Mouse (Mus musculus) layer of hippocampus, adult 2 months (tissue): ENCODE measurements at regions not wholly inside any gene's neighbourhood (a gene's known extent, or its start where the extent isn't known, plus 50 kb on each side); places are given as distances from the start of the nearest gene placed in this dataset.
A peak's percentile ranks its signal among the peaks of the same experiment; 100 is the strongest.

Source experiments
- DNase-seq, 2 experiments: peaks; one replicate each; pipeline ENCODE4 v3.0.0; 2022; ENCODE audit warnings: low spot score in 2 of 2
- H3K27ac ChIP-seq: fragments of 200-600 bp; 2 replicates; pipeline ENCODE4 v1.8.1; 2022
- H3K4me3 ChIP-seq: fragments of 200-600 bp; 2 replicates; pipeline ENCODE4 v1.8.1; 2022; ENCODE audit warnings: mild to moderate bottlenecking
- CTCF ChIP-seq: fragments of 200-600 bp; conservative IDR thresholded peaks from 2 replicates; pipeline ENCODE4 v1.8.1; 2022; ENCODE audit warnings: antibody characterized with exemption, mild to moderate bottlenecking, moderate library complexity

DNA sequence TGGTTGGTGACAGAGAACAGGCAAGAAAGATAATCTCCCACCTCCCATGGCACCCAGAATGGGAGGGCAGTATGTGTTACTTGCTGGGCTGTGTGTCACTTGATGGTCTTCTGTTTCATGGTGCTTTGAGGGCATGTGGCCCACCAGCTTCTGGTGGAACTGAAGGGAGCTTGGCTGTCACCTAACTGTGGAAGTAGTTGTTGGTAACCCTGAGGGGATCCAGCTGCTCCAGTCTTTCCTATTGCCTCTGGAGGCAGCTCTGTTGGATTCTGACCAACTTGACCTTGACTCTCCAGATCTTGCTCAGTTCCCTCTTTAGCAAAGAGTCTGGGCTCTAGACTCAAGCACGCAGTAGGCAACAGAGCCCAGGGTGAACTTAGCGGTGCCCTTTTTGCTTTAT is 162.2 kb downstream of the Nmur2 start:
- Histone ChIP-seq H3K27ac (no peak overlapping the region), H3K4me3 (no peak overlapping the region)
- TF ChIP-seq CTCF = no peak
- no peak for DNase-seq

DNA sequence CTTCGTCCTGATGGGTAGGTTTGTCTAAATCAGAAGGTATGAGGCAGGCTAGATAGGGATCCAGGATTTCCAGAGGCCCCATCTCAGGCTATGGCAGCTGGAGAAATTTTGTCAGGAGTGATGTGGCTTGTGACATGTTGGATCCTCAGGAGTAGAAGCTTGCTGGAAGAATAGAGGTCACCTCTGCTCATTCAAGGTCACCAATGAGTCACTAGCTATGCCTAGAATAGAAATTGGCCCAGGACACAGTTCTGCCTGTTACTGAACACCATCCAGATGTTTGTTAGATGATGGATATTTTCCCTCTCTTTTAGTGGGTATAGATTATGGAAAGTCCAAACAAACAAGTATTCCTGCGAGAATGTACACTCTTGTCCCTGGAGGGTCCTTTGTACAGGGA is 173.7 kb downstream of the Nmur2 start:
- no peak overlapping the region for H3K27ac ChIP-seq
- TF ChIP-seq CTCF = no peak
- no peak overlapping the region for H3K4me3 ChIP-seq
- no peak for DNase-seq

DNA sequence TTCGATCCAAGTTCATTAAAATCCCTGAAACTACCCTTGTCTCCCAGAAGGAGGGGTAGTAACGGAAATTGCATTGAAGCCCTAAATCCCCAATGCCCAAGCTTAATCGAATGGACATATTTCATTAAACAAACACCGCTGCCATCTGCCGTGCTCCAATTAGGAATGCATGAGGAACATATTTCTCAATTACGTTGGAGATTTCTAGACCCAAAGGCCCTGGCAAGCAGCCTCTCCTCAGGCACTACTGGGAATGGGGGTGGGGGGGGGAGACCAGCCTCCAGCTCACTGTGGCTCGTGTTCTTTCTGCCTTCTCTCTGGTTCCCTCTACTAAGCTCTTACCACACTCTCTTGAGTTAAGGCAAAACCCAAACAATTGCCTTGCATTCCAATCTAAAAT is 181.6 kb downstream of the Nmur2 start:
- no peak for TF ChIP-seq CTCF
- DNase-seq = no peak
- Histone ChIP-seq H3K4me3 (no peak overlapping the region), H3K27ac (no peak overlapping the region)

DNA sequence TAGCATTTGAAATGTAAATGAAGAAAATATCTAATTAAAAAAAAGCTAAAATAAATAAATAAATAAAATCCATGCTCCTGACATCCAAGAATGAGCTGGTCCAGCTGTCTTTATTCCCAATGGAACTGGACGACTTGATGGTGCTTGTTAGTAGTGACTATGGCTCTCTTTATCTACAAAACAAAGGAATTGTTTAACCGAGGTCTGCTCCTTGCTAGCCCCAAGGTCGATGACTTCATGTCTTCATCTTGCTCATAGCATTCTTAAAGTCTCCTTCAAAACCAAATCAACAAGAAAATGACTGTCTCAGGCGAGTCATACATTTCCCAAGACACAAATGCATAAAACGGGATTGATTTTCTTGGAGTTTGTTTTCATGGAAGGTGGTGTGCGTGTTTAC is 212.5 kb upstream of the Glra1 start:
- no peak for TF ChIP-seq CTCF
- no peak overlapping the region for H3K4me3 ChIP-seq
- no peak overlapping the region for H3K27ac ChIP-seq
- DNase-seq = no peak

DNA sequence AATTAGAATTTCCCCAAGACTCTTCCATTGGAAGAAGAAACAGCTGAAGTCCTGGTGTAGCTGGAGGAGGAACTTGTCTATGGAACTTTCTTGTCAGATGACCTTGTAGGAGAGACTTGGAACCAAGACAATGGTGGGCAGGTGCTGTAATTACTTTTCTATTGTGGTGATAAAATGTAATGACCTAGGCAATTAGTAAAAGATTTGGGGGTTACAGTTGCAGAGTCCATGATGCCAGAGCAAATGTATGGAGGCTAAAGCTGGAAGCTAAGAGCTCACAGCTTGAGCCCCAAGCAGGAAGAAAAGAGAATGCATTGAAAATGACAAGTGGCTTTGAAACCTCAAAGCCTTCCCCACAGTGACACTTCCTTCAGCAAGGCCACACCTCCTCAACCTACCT is 208.6 kb upstream of the Glra1 start:
- DNase-seq = no peak
- no peak for TF ChIP-seq CTCF

DNA sequence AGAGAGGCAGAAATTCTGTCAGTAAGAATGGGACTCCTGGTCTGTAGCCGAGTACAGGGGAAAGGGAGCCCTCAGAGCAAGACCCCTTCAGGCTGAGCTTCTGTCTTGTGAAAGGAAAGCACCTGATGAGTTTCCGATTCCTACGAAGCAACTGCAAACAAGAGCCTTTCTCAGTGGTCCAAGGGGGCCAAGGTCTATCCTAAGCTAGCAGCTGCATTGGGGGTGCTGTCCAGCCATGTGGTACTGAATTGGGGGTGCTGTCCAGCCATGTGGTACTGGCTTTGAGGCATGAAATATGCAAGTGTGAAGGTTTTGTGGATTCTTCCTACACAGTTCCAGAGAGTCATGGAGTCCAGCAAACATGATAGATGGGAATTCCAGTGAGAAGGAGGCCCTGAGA is 202.7 kb upstream of the Glra1 start:
- DNase-seq = no peak
- no peak overlapping the region for H3K27ac ChIP-seq
- no peak overlapping the region for H3K4me3 ChIP-seq
- no peak for TF ChIP-seq CTCF

More for the DNA sequence above, 208.6 kb upstream of the Glra1 start:
- Histone ChIP-seq H3K4me3 (no peak overlapping the region), H3K27ac (no peak overlapping the region)

DNA sequence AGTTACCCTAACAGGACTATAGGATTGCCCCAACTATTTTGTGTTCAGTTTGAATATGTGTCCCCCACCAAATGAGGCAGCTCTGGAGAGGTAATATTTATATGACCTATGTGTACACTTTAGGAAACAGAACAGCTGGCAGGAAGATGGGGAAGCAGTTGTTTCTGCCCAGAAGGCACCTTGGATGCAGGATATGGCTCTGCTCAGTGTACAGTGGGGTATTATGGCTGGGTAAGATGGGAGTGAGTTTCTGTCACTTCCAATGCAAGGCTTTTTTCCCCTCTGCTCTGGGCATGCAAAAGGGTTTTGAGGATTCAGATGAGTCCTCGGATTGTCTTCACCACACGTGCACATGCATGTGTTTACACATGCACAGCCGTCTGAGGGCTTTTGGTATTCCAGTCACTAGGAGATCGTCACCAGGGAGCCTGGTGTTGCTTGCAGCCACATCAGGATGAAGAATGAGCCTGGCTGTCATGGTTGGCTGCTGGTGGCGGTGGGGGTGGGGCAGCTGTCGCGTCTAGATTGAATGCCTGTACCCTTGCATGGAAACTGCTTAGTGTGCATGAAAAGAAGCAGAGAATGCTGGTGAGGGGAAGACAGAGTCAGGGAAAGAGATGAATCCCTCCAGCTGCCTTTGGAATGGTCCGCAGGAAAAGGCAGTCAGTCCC is 183.3 kb upstream of the Glra1 start:
- peak; percentile 3 to 14 for DNase-seq
- TF ChIP-seq CTCF = no peak
- H3K27ac ChIP-seq = no peak overlapping the region
- H3K4me3 ChIP-seq = no peak overlapping the region

- H3K27ac ChIP-seq = no peak overlapping the region
- DNase-seq = peak; percentile 3 to 19
- TF ChIP-seq CTCF = peak; percentile 83
- no peak overlapping the region for H3K4me3 ChIP-seq
Observed at GRCm38 (mm10) chr11:55789638-55790037, 181.6 kb upstream of the Glra1 start.

DNA sequence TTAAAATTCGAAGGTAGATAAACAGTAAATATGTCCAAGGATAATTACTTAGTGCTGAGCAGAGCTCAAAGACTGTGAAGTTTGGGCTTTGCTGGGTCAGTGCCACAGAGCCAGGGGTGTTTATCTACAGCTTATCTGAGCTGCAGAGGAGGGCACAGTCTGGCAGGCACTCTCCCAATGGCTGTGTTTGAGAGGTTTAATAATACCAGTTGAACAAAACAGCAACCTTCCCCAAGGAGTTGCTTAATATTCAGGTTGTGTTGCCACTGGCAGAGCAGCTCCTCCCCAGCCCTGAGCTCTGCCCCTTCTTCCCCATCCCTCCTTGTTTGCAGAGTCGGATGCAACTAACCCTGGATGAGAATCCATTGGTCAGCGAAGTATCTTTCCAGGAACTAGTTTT is 173.0 kb upstream of the Glra1 start:
- no peak overlapping the region for H3K4me3 ChIP-seq
- TF ChIP-seq CTCF = no peak
- no peak for DNase-seq
- H3K27ac ChIP-seq = no peak overlapping the region

- TF ChIP-seq CTCF = no peak
Observed at GRCm38 (mm10) chr11:55780011-55780410, 172.0 kb upstream of the Glra1 start.

GRCm38 (mm10) chr11:55773283-55773682 is 165.3 kb upstream of the Glra1 start:
- TF ChIP-seq CTCF = peak; percentile 56
- no peak for DNase-seq
- H3K27ac ChIP-seq = no peak overlapping the region
- no peak overlapping the region for H3K4me3 ChIP-seq

More at GRCm38 (mm10) chr11:55780011-55780410, 172.0 kb upstream of the Glra1 start:
- DNase-seq = no peak
- Histone ChIP-seq H3K27ac (no peak overlapping the region), H3K4me3 (no peak overlapping the region)

DNA sequence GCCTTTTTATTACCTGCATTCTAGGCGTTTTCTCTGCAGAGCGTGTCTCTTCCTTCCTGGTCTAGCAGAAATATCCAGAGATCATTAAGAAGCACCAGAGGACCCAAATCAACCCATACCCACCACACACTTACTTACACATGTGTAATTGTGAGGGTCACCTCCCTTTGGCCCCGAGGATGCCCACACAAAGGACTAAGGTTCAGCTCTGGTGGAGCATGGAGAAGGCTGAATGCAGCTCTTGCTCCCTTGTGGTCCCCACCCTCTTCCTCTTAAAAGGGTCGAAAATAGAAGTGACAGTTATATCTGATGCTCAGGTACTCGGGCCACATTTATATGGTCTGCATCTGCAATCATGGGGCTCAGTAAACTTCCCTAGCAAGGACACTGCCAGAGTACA is 164.5 kb upstream of the Glra1 start:
- no peak for DNase-seq
- H3K27ac ChIP-seq = peak overlapping the region; percentile 57

GRCm38 (mm10) chr11:55772107-55772506 is 164.1 kb upstream of the Glra1 start:
- no peak for TF ChIP-seq CTCF
- Histone ChIP-seq H3K27ac (peak overlapping the region; percentile 57), H3K4me3 (no peak overlapping the region; the same call in 1 of the 2 replicates)
- peak; percentile 5 to 23 for DNase-seq

More for the DNA sequence above, 164.5 kb upstream of the Glra1 start:
- no peak for TF ChIP-seq CTCF
- H3K4me3 ChIP-seq = no peak overlapping the region

GRCm38 (mm10) chr11:55764846-55765245 is 156.8 kb upstream of the Glra1 start:
- no peak for TF ChIP-seq CTCF
- no peak for DNase-seq

More at GRCm38 (mm10) chr11:55764846-55765245, 156.8 kb upstream of the Glra1 start:
- H3K4me3 ChIP-seq = no peak overlapping the region
- no peak overlapping the region for H3K27ac ChIP-seq
